In genomic region chr2:45101040-45101439, GRCm38 (mm10) we compare ENCODE assay signal across 10 mouse cellular contexts. TPM values are rescaled to one million over a fixed set of nuclear protein-coding genes. Genes with fewer than 3 reads are reported as not detected.
DNase-seq lines count a peak whose midpoint lies in the region; ATAC-seq and TF ChIP-seq lines count a peak whose summit lies in the region.
"Had no signal": no experiment of that assay in that cellular context is flagged by ENCODE, and none has a peak within 500 bp of the region (broad histone marks: within the 10 kb centered on the region; RNA-seq: fewer than 3 reads in every experiment).

No protein-coding gene starts in this region.

- TF ChIP-seq EP300 in stomach, postnatal 0 days (optimal IDR thresholded peaks at IDR 0.05): no peak

- 0 out of 2 replicates have a peak overlapping the region, but pooled peaks have one; percentile 6 for H3K27ac ChIP-seq in heart, embryonic 15.5 days
- peak overlapping the region; percentile 33; the same call in 1 of the 2 replicates for H3K27ac ChIP-seq in neural tube, embryonic 13.5 days (replicated peaks)
- H3K27ac ChIP-seq in liver, embryonic 11.5 days (ENCODE audit: low read depth, low read length): no peak overlapping the region
- H3K27ac ChIP-seq in stomach, postnatal 0 days (replicated peaks): peak overlapping the region; percentile 45; the same call in 1 of the 2 replicates
- no peak overlapping the region for H3K27ac ChIP-seq in cerebellum, adult 2 months (ENCODE audit: insufficient read depth, low read length)

- 45% methylated on average over 4 of the region's 4 CpGs for WGBS in heart, embryonic 15.5 days
- 51% methylated on average over 4 of the region's 4 CpGs for WGBS in neural tube, embryonic 13.5 days
- WGBS in liver, embryonic 11.5 days: 25% methylated on average over 4 of the region's 4 CpGs
- 53% methylated on average over 4 of the region's 4 CpGs for WGBS in stomach, postnatal 0 days
- 74% methylated on average over 4 of the region's 4 CpGs for WGBS in cerebellum, adult 2 months

- no peak for ATAC-seq in heart, embryonic 15.5 days (replicated peaks; ENCODE audit: insufficient number of reproducible peaks, insufficient read depth, low FRiP score, low read depth)
- no peak for ATAC-seq in neural tube, embryonic 13.5 days (ENCODE audit: low read depth)
- no peak for ATAC-seq in liver, embryonic 11.5 days (replicated peaks; ENCODE audit: low FRiP score)
- no peak for ATAC-seq in stomach, postnatal 0 days (ENCODE audit: low FRiP score, low TSS enrichment)

- no peak overlapping the region for H3K4me2 ChIP-seq in heart, embryonic 15.5 days
- no peak overlapping the region; the same call in 1 of the 2 replicates for H3K4me2 ChIP-seq in neural tube, embryonic 13.5 days
- H3K4me2 ChIP-seq in liver, embryonic 11.5 days: peak overlapping the region; percentile 48
- no peak overlapping the region for H3K4me2 ChIP-seq in stomach, postnatal 0 days (replicated peaks; ENCODE audit: low read depth)

- no peak for TF ChIP-seq CTCF in stomach, postnatal 0 days (IDR thresholded peaks at IDR 0.05; ENCODE audit: low read depth)
- no peak for TF ChIP-seq CTCF in cerebellum, adult 2 months (IDR thresholded peaks at IDR 0.05; ENCODE audit: borderline replicate concordance, insufficient read depth, low read depth, low read length)

- H3K36me3 ChIP-seq in heart, embryonic 15.5 days: no peaks in the 10 kb centered on the region
- no peaks in the 10 kb centered on the region for H3K36me3 ChIP-seq in neural tube, embryonic 13.5 days
- no peaks in the 10 kb centered on the region for H3K36me3 ChIP-seq in liver, embryonic 11.5 days (ENCODE audit: control insufficient read depth, insufficient read depth, low read length)
- no peaks in the 10 kb centered on the region for H3K36me3 ChIP-seq in stomach, postnatal 0 days (ENCODE audit: control insufficient read depth, insufficient read depth, low read length)

- H3K9me3 ChIP-seq in heart, embryonic 15.5 days (replicated peaks): no peaks in the 10 kb centered on the region
- H3K9me3 ChIP-seq in neural tube, embryonic 13.5 days: no peaks in the 10 kb centered on the region
- no peaks in the 10 kb centered on the region for H3K9me3 ChIP-seq in liver, embryonic 11.5 days (ENCODE audit: control insufficient read depth, low read length)
- H3K9me3 ChIP-seq in stomach, postnatal 0 days (ENCODE audit: control insufficient read depth, low read length): no peaks in the 10 kb centered on the region

- peaks cover 83% of the 10 kb centered on the region for H3K4me1 ChIP-seq in heart, embryonic 15.5 days (replicated peaks)
- peaks cover 92% of the 10 kb centered on the region for H3K4me1 ChIP-seq in neural tube, embryonic 13.5 days (replicated peaks)
- H3K4me1 ChIP-seq in liver, embryonic 11.5 days (replicated peaks; ENCODE audit: control insufficient read depth, insufficient read depth, low read length): peaks cover 80% of the 10 kb centered on the region
- H3K4me1 ChIP-seq in stomach, postnatal 0 days (replicated peaks; ENCODE audit: control insufficient read depth, insufficient read depth): no peaks in the 10 kb centered on the region
- no peaks in the 10 kb centered on the region for H3K4me1 ChIP-seq in cerebellum, adult 2 months (ENCODE audit: control insufficient read depth, insufficient read depth, low read length)

- TF ChIP-seq POLR2A in cerebellum, adult 2 months (IDR thresholded peaks at IDR 0.05; ENCODE audit: borderline replicate concordance, insufficient read depth, low read length): no peak

- DNase-seq in heart, adult 9 months (ENCODE audit: low spot score in 2 of 2): no peak
- DNase-seq in neural tube, embryonic 10.5 days (ENCODE audit: extremely low spot score, low spot score): no peak
- DNase-seq in liver, embryonic 11.5 days (ENCODE audit: low spot score): no peak
- DNase-seq in stomach, postnatal 0 days (ENCODE audit: low spot score): no peak
- no peak for DNase-seq in cerebellum, adult 2 months
- DNase-seq in adrenal gland, adult 2 months: no peak
- DNase-seq: kidney, postnatal 25 days; lung, postnatal 4 days had no signal

- no peak overlapping the region for H3K9ac ChIP-seq in heart, embryonic 15.5 days
- H3K9ac ChIP-seq in neural tube, embryonic 13.5 days: 0 out of 2 replicates have a peak overlapping the region, but pooled peaks have one; percentile 17
- no peak overlapping the region for H3K9ac ChIP-seq in liver, embryonic 11.5 days (ENCODE audit: low read depth, low read length)
- no peak overlapping the region for H3K9ac ChIP-seq in stomach, postnatal 0 days (ENCODE audit: low read length)

- H3K27me3 ChIP-seq in heart, embryonic 15.5 days: no peaks in the 10 kb centered on the region
- H3K27me3 ChIP-seq in neural tube, embryonic 13.5 days: no peaks in the 10 kb centered on the region
- H3K27me3 ChIP-seq in liver, embryonic 11.5 days (replicated peaks; ENCODE audit: control insufficient read depth, insufficient read depth, low read length): no peaks in the 10 kb centered on the region
- H3K27me3 ChIP-seq in stomach, postnatal 0 days (ENCODE audit: control insufficient read depth, insufficient read depth, low read length): no peaks in the 10 kb centered on the region
- H3K27me3 ChIP-seq in cerebellum, adult 2 months (ENCODE audit: control insufficient read depth, insufficient read depth, low read length): peaks cover 1% of the 10 kb centered on the region; the same call in 1 of the 2 replicates

- H3K4me3 ChIP-seq in heart, embryonic 15.5 days: no peak overlapping the region
- H3K4me3 ChIP-seq in neural tube, embryonic 13.5 days: no peak overlapping the region
- no peak overlapping the region for H3K4me3 ChIP-seq in liver, embryonic 11.5 days (ENCODE audit: low read depth, low read length)
- no peak overlapping the region for H3K4me3 ChIP-seq in stomach, postnatal 0 days (ENCODE audit: low read depth, low read length)
- no peak overlapping the region for H3K4me3 ChIP-seq in cerebellum, adult 2 months (replicated peaks; ENCODE audit: insufficient read depth, low read depth, low read length)

RNA-seq across cellular contexts. Expression of gene Zeb2, which starts 16.2 kb away (rescaled TPM):
- 21.4 and 28.7 TPM in 2 replicates for polyA plus RNA-seq in heart, embryonic 15.5 days (2015; fragmentation: Nextera tagmentation; extraction: Ambion mirVana)
- polyA plus RNA-seq in neural tube, embryonic 13.5 days (2015; fragmentation: Nextera tagmentation; extraction: Ambion mirVana): 48.9 and 55.7 TPM in 2 replicates
- polyA plus RNA-seq in liver, embryonic 11.5 days (2014; fragmentation: Nextera tagmentation; extraction: Ambion mirVana): 32.8 and 33.2 TPM in 2 replicates
- 13.5 and 14.4 TPM in 2 replicates for polyA plus RNA-seq in stomach, postnatal 0 days (2015; fragmentation: Nextera tagmentation; extraction: Ambion mirVana)
- polyA plus RNA-seq in cerebellum, adult 2 months (2012; rRNA removed): 35.8 and 40.5 TPM in 2 replicates
- 100 to 1,000 TPM; 162 to 223 TPM for total RNA-seq in adrenal gland, adult 2 months (2021)
- 9.8 and 12.4 TPM in 2 replicates for polyA plus RNA-seq in adrenal gland, adult 2 months (2012; rRNA removed)

Comparison
In these comparisons a context has a peak if more than half of its experiments do, and no peak if none do; other contexts are left out.
1. H3K27ac ChIP-seq: peak in heart, embryonic 15.5 days (single experiment), neural tube, embryonic 13.5 days (single experiment) and stomach, postnatal 0 days (single experiment); none in liver, embryonic 11.5 days (single experiment) and cerebellum, adult 2 months (single experiment).